Mouse (Mus musculus) liver, adult 2 months (tissue): ENCODE measurements around the gene Mtf1. TPM values are rescaled to one million over a fixed set of nuclear protein-coding genes. Genes with fewer than 3 reads are reported as not detected.

Experiments used
- DNase-seq: peaks from one replicate; pipeline ENCODE4 v3.0.0-alpha.2; 2011; ENCODE audit warnings: low read depth, low spot score; ENCODE audit errors: extremely low read depth
- H3K27ac ChIP-seq: fragments of 200-500 bp; replicated peaks from 2 replicates; pipeline ENCODE4 v1.5.1; 2012; ENCODE audit warnings: low read depth, mild to moderate bottlenecking, control low read depth, inconsistent platforms, low read length; ENCODE audit not compliant: insufficient read depth
- H3K27me3 ChIP-seq: fragments of 200-500 bp; 2 replicates; pipeline ENCODE4 v1.6.1; 2012; ENCODE audit warnings: mild to moderate bottlenecking, moderate library complexity, low read length, inconsistent platforms; ENCODE audit not compliant: control insufficient read depth, insufficient read depth
- H3K36me3 ChIP-seq: fragments of 200-500 bp; 2 replicates; pipeline ENCODE4 v1.6.1; 2012; ENCODE audit warnings: low read length, inconsistent platforms; ENCODE audit not compliant: control insufficient read depth, insufficient read depth
- H3K4me1 ChIP-seq: fragments of 200-500 bp; 2 replicates; pipeline ENCODE4 v1.6.1; 2011; ENCODE audit warnings: low read length; ENCODE audit not compliant: control insufficient read depth, insufficient read depth
- H3K4me3 ChIP-seq: fragments of 200-500 bp; 2 replicates; pipeline ENCODE4 v1.5.1; 2011; ENCODE audit warnings: low read depth, mild to moderate bottlenecking, control low read depth, low read length, moderate library complexity; ENCODE audit not compliant: insufficient read depth
- H3K79me2 ChIP-seq: fragments of 200-500 bp; 2 replicates; pipeline ENCODE4 v1.6.1; 2012; ENCODE audit warnings: inconsistent platforms, mild to moderate bottlenecking, low read length, moderate library complexity; ENCODE audit not compliant: control insufficient read depth, insufficient read depth
- H3K9ac ChIP-seq: fragments of 200-500 bp; 2 replicates; pipeline ENCODE4 v1.6.1; 2012; ENCODE audit warnings: low read depth, mild to moderate bottlenecking, control low read depth, inconsistent platforms, low read length
- CTCF ChIP-seq: fragments of 200-500 bp; IDR thresholded peaks from 2 replicates; pipeline ENCODE4 v1.5.1; 2011; ENCODE audit warnings: low read depth, low read length, control low read depth
- POLR2A ChIP-seq: fragments of 200-500 bp; IDR thresholded peaks from 2 replicates; pipeline ENCODE4 v1.6.1; 2011; ENCODE audit warnings: low read length, control low read depth; ENCODE audit not compliant: insufficient read depth; ENCODE audit errors: extremely low read depth
- WGBS: fragments of 180-500 bp; shearing (Covaris S2); methylation state at CpG from one replicate; pipeline ENCODE4 v1.1.7; 2018; 5-methylcytosine and 5-hydroxymethylcytosine counted together
- polyA plus RNA-seq: library from polyadenylated mRNA; depleted of rRNA; stranded (reverse); fragments of >200 nt; gene quantifications from 2 replicates; pipeline ENCODE4 v1.2.3, GENCODE M21; 2012
- total RNA-seq: library from RNA; depleted of rRNA; stranded (reverse); fragments of >200 nt; gene quantifications from 2 replicates; pipeline ENCODE4 v1.2.3, GENCODE M21; 2014

Mtf1 gene
- total and polyA plus RNA-seq, 2 experiments: 4.3 to 5.1 TPM

DNA sequence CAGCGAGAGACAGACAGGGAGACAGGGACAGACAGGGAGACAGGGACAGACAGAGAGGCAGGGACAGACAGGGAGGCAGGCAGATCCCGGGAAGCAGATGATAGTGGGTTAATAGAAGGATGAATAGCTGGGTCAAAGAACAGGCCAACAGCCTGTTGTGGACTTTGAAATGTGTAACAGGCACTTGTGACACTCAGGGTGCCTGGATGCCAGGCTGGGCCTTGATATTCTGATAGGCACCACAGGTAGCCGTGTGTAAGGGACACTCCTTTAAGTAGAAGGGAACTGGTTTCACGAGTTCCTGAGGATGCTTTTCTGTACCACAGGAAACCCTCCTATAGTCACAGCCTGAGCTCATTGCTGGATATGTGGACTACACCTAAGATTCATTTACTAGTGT lies 11.9 kb upstream of the Mtf1 start:
- Histone ChIP-seq H3K27ac (peak overlapping the region; percentile 86), H3K79me2 (no peaks in the 10 kb centered on the region; the same call in 1 of the 2 replicates), H3K9ac (peak overlapping the region; percentile 18; the same call in 1 of the 2 replicates), H3K4me1 (peaks cover 10% of the 10 kb centered on the region), H3K36me3 (peaks cover 51% of the 10 kb centered on the region), H3K4me3 (no peak overlapping the region), H3K27me3 (no peaks in the 10 kb centered on the region)
- no peak for TF ChIP-seq POLR2A
- no peak for TF ChIP-seq CTCF
- WGBS: 24% methylated on average over 4 of the region's 4 CpGs
- peak; percentile 91 for DNase-seq

- Histone ChIP-seq H3K4me1 (peaks cover 10% of the 10 kb centered on the region), H3K4me3 (no peak overlapping the region), H3K27ac (no peak overlapping the region), H3K36me3 (peaks cover 49% of the 10 kb centered on the region), H3K79me2 (no peaks in the 10 kb centered on the region), H3K27me3 (no peaks in the 10 kb centered on the region), H3K9ac (no peak overlapping the region)
- 83% methylated on average over 8 of the region's 8 CpGs for WGBS
- no peak for DNase-seq
- TF ChIP-seq POLR2A (no peak), CTCF (no peak)
Observed at GRCm38 (mm10) chr4:124792114-124792513, 9.8 kb upstream of the Mtf1 start.

DNA sequence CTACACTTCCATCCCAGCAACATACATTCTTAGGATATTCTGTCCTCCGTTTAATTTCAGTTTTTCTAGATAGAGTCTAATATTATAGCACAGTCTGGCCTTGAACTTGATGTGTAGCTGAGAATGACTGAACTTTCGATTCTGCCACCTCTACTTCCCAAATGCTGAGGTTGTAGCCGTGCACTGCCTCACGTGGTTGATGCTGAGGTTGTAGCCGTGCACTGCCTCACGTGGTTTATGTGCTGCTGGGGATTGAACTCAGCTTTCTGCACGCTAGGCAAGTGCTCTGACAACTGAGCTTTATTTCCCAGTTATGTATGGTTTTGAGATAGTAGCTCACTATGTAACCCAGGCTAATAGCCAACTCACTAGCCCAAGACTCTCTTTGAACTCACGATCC lies 5.8 kb upstream of the Mtf1 start:
- H3K79me2 ChIP-seq: no peaks in the 10 kb centered on the region
- no peak for DNase-seq
- H3K27me3 ChIP-seq: no peaks in the 10 kb centered on the region
- H3K4me3 ChIP-seq: no peak overlapping the region
- H3K36me3 ChIP-seq: peaks cover 52% of the 10 kb centered on the region
- H3K9ac ChIP-seq: no peak overlapping the region
- no peaks in the 10 kb centered on the region for H3K4me1 ChIP-seq
- 96% methylated on average over 8 of the region's 8 CpGs for WGBS
- no peak overlapping the region for H3K27ac ChIP-seq
- no peak for TF ChIP-seq POLR2A
- no peak for TF ChIP-seq CTCF

- Histone ChIP-seq H3K36me3 (peaks cover 46% of the 10 kb centered on the region), H3K79me2 (no peaks in the 10 kb centered on the region), H3K27ac (no peak overlapping the region), H3K4me1 (peaks cover 2% of the 10 kb centered on the region; the same call in 1 of the 2 replicates), H3K9ac (no peak overlapping the region), H3K27me3 (no peaks in the 10 kb centered on the region), H3K4me3 (no peak overlapping the region)
- TF ChIP-seq CTCF (no peak), POLR2A (no peak)
- 96% methylated on average over 2 of the region's 2 CpGs for WGBS
- no peak for DNase-seq
Observed at GRCm38 (mm10) chr4:124796913-124797312, 5.0 kb upstream of the Mtf1 start.

GRCm38 (mm10) chr4:124802309-124803260 lies 681 bp downstream of the Mtf1 start:
- Histone ChIP-seq H3K36me3 (peaks cover 25% of the 10 kb centered on the region), H3K9ac (peak overlapping the region; percentile 80), H3K4me3 (peak overlapping the region; percentile 74), H3K27me3 (no peaks in the 10 kb centered on the region), H3K79me2 (peaks cover 21% of the 10 kb centered on the region; the same call in 1 of the 2 replicates), H3K27ac (peak overlapping the region; percentile 72), H3K4me1 (peaks cover 16% of the 10 kb centered on the region)
- under 1% methylated on average over 53 of the region's 53 CpGs for WGBS
- TF ChIP-seq CTCF (no peak), POLR2A (peak; percentile 59; the same call in 1 of the 2 replicates)
- DNase-seq: peak; percentile 90
